Mouse (Mus musculus) neural tube, embryonic 14.5 days (tissue): ENCODE measurements around the gene Pds5a. TPM values are rescaled to one million over a fixed set of nuclear protein-coding genes. Genes with fewer than 3 reads are reported as not detected.

Experiments
- ATAC-seq: fragments of 200-750 bp; cut with Nextera tagmentation; 2 replicates; pipeline ENCODE4 v1.8.0; 2017; ENCODE audit warnings: low read depth, mild to moderate bottlenecking, moderate TSS enrichment, moderate library complexity
- H3K27ac ChIP-seq: fragments of 300-500 bp; sonication (generic); 2 replicates; pipeline ENCODE4 v1.5.1; 2014; ENCODE audit warnings: low read depth, mild to moderate bottlenecking, control low read depth, low read length, moderate library complexity, mixed read lengths
- H3K27me3 ChIP-seq: fragments of 300-500 bp; sonication (generic); 2 replicates; pipeline ENCODE4 v1.6.1; 2014; ENCODE audit warnings: low read length; ENCODE audit not compliant: control insufficient read depth, insufficient read depth
- H3K36me3 ChIP-seq: fragments of 300-500 bp; sonication (generic); 2 replicates; pipeline ENCODE4 v1.6.1; 2014; ENCODE audit warnings: low read length, mixed read lengths; ENCODE audit not compliant: control insufficient read depth, insufficient read depth
- H3K4me1 ChIP-seq: fragments of 300-500 bp; sonication (generic); 2 replicates; pipeline ENCODE4 v1.6.1; 2014; ENCODE audit warnings: low read length; ENCODE audit not compliant: control insufficient read depth, insufficient read depth
- H3K4me2 ChIP-seq: fragments of 300-500 bp; sonication (generic); 2 replicates; pipeline ENCODE4 v1.6.1; 2014; ENCODE audit warnings: mild to moderate bottlenecking, low read depth, low read length, control low read depth
- H3K4me3 ChIP-seq: fragments of 300-500 bp; sonication (generic); 2 replicates; pipeline ENCODE4 v1.5.1; 2014; ENCODE audit warnings: low read depth, low read length, control low read depth, mixed read lengths
- H3K9ac ChIP-seq: fragments of 300-500 bp; sonication (generic); replicated peaks from 2 replicates; pipeline ENCODE4 v1.6.1; 2014; ENCODE audit warnings: low read depth, mild to moderate bottlenecking, control low read depth, low read length, mixed read lengths
- H3K9me3 ChIP-seq: fragments of 300-500 bp; sonication (generic); 2 replicates; pipeline ENCODE4 v1.6.1; 2016; ENCODE audit warnings: low read length; ENCODE audit not compliant: control insufficient read depth
- WGBS: fragments of 180-500 bp; shearing (Covaris S2); extraction: QIAGEN DNeasy Blood & Tissue Kit; methylation state at CpG from one replicate; pipeline ENCODE4 v1.1.7; 2014; 5-methylcytosine and 5-hydroxymethylcytosine counted together
- polyA plus RNA-seq: library from polyadenylated mRNA; unstranded; fragments of >200 nt; fragmentation: Nextera tagmentation; extraction: Ambion mirVana; gene quantifications from 2 replicates; pipeline ENCODE4 v1.2.1, GENCODE M21; 2014

Pds5a gene
- polyA plus RNA-seq, 1 experiment from 2014 or later: 60.6 TPM

GRCm38 (mm10) chr5:65717063-65717902, 19.2 kb upstream of the Pds5a start:
- no peak overlapping the region for H3K4me3 ChIP-seq
- no peaks in the 10 kb centered on the region for H3K9me3 ChIP-seq
- H3K4me2 ChIP-seq: no peak overlapping the region
- H3K27ac ChIP-seq: no peak overlapping the region
- ATAC-seq: no peak
- no peaks in the 10 kb centered on the region for H3K27me3 ChIP-seq
- no peak overlapping the region for H3K9ac ChIP-seq
- WGBS: 86% methylated on average over 18 of the region's 18 CpGs
- no peaks in the 10 kb centered on the region for H3K4me1 ChIP-seq
- no peaks in the 10 kb centered on the region for H3K36me3 ChIP-seq

GRCm38 (mm10) chr5:65715084-65715483, 17.0 kb upstream of the Pds5a start:
- no peak for ATAC-seq
- Histone ChIP-seq H3K36me3 (no peaks in the 10 kb centered on the region), H3K9me3 (no peaks in the 10 kb centered on the region), H3K4me3 (no peak overlapping the region), H3K9ac (no peak overlapping the region), H3K27ac (no peak overlapping the region), H3K27me3 (no peaks in the 10 kb centered on the region), H3K4me2 (no peak overlapping the region), H3K4me1 (no peaks in the 10 kb centered on the region)
- WGBS: 91% methylated on average over 6 of the region's 6 CpGs

GRCm38 (mm10) chr5:65711463-65711862, 13.4 kb upstream of the Pds5a start:
- no peaks in the 10 kb centered on the region for H3K4me1 ChIP-seq
- ATAC-seq: no peak
- no peaks in the 10 kb centered on the region for H3K27me3 ChIP-seq
- no peak overlapping the region for H3K4me2 ChIP-seq
- 94% methylated on average over 1 of the region's 1 CpGs for WGBS
- no peak overlapping the region for H3K4me3 ChIP-seq
- no peak overlapping the region for H3K27ac ChIP-seq
- no peak overlapping the region for H3K9ac ChIP-seq
- no peaks in the 10 kb centered on the region for H3K9me3 ChIP-seq
- no peaks in the 10 kb centered on the region for H3K36me3 ChIP-seq

DNA sequence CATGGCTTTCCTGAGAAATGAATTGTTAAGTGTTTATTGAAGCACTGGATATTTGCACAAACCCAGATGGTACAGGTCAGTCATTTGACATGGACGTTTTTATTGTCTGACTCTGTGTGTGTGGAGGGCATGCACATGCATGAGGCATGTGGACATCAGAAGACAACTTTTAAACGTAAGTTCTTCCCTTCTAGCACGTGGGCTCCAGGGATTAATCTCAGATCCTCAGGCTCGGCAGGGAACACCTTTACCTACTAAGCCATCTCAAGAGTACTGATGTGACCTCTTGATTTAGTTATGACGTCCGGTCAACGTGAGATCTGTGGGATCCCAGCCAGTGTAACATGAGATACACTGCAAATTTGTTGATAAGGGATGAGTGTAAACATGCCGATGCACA, 12.2 kb upstream of the Pds5a start:
- 79% methylated on average over 8 of the region's 8 CpGs for WGBS
- no peak overlapping the region for H3K27ac ChIP-seq
- H3K27me3 ChIP-seq: no peaks in the 10 kb centered on the region
- H3K4me2 ChIP-seq: no peak overlapping the region
- H3K4me1 ChIP-seq: no peaks in the 10 kb centered on the region
- H3K9me3 ChIP-seq: no peaks in the 10 kb centered on the region
- no peak overlapping the region for H3K4me3 ChIP-seq
- H3K36me3 ChIP-seq: no peaks in the 10 kb centered on the region
- no peak for ATAC-seq
- no peak overlapping the region for H3K9ac ChIP-seq

DNA sequence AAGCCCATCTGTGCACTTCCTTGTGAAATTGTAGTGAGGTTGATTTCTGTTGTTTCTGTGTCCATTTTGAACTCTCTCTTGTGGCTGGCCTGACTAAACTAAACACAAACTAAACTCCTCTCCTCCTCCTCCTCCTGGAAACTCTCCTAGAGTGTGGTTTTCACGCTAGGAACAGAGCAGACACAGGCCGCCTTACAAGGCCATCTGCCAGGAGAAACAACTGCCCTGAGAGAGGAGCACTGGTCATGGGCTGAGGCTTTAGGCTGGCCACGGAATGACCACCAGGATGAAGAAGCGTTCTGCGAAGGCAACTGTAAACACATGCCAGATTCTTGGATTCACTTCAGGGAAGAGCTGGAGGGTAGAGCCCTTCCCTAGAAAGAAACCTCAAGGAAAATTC, 8.9 kb upstream of the Pds5a start:
- Histone ChIP-seq H3K36me3 (no peaks in the 10 kb centered on the region), H3K9ac (no peak overlapping the region), H3K4me1 (no peaks in the 10 kb centered on the region), H3K4me2 (no peak overlapping the region), H3K27me3 (no peaks in the 10 kb centered on the region), H3K9me3 (no peaks in the 10 kb centered on the region), H3K4me3 (no peak overlapping the region), H3K27ac (no peak overlapping the region)
- WGBS: 84% methylated on average over 5 of the region's 5 CpGs
- no peak for ATAC-seq

DNA sequence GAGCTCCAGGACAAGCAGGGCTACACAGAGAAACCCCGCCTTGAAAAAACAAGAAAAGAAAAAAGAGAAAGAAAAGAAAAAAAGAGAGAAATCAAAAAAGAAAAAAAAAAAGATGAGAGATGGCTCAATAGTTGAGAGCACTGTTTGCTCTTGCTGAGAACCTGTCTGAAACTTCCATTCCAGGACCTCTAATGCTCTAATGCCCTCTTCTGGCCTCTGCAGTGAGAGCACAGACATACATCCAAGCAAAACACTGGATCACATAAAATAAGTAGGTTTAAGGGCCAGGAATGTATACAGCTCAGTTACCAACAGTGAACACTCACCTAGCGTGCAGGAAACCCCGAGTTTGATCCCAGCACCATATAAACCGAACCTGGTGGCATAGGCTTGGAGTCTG, 8.1 kb upstream of the Pds5a start:
- WGBS: 90% methylated on average over 4 of the region's 4 CpGs
- Histone ChIP-seq H3K4me3 (no peak overlapping the region), H3K4me1 (no peaks in the 10 kb centered on the region), H3K4me2 (no peak overlapping the region), H3K27ac (no peak overlapping the region), H3K9me3 (no peaks in the 10 kb centered on the region), H3K9ac (no peak overlapping the region), H3K36me3 (no peaks in the 10 kb centered on the region), H3K27me3 (no peaks in the 10 kb centered on the region)
- no peak for ATAC-seq

GRCm38 (mm10) chr5:65704765-65705678, 6.9 kb upstream of the Pds5a start:
- ATAC-seq: no peak
- Histone ChIP-seq H3K4me1 (no peaks in the 10 kb centered on the region), H3K4me2 (no peak overlapping the region), H3K4me3 (no peak overlapping the region), H3K9ac (no peak overlapping the region), H3K9me3 (no peaks in the 10 kb centered on the region), H3K27me3 (no peaks in the 10 kb centered on the region), H3K36me3 (no peaks in the 10 kb centered on the region), H3K27ac (no peak overlapping the region)
- 51% methylated on average over 12 of the region's 12 CpGs for WGBS

- no peaks in the 10 kb centered on the region for H3K4me1 ChIP-seq
- no peak overlapping the region for H3K4me3 ChIP-seq
- no peak for ATAC-seq
- H3K9me3 ChIP-seq: no peaks in the 10 kb centered on the region
- no peak overlapping the region for H3K9ac ChIP-seq
- H3K27me3 ChIP-seq: no peaks in the 10 kb centered on the region
- WGBS: 72% methylated on average over 9 of the region's 9 CpGs
- no peak overlapping the region for H3K27ac ChIP-seq
- no peak overlapping the region for H3K4me2 ChIP-seq
- H3K36me3 ChIP-seq: no peaks in the 10 kb centered on the region
Observed at GRCm38 (mm10) chr5:65703261-65703660, 5.2 kb upstream of the Pds5a start.

DNA sequence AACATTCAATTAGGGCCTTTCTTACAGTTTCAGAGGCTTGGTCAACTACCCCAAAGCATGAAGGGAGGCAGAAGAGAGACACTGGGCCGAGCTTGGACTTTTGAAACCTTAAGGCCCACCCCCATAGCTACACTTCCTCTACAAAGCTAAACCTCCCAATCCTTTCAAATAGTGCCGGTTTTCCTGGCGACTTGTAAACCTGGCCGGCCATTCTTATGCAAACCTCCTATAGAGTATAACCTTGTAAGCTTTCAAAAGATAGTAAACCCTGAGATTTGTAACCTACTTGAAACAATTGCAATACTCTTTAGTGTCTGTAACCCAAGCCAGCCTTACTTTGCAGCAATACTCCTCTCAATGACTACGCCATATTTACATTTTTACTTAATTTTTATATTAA, 2.0 kb upstream of the Pds5a start:
- Histone ChIP-seq H3K27me3 (no peaks in the 10 kb centered on the region), H3K9me3 (no peaks in the 10 kb centered on the region), H3K9ac (no peak overlapping the region), H3K36me3 (no peaks in the 10 kb centered on the region), H3K4me2 (no peak overlapping the region), H3K4me1 (peaks cover 10% of the 10 kb centered on the region), H3K27ac (no peak overlapping the region), H3K4me3 (no peak overlapping the region)
- 83% methylated on average over 5 of the region's 5 CpGs for WGBS
- ATAC-seq: no peak
